Comparison of ENCODE assay signal across 21 mouse cellular contexts in genomic region chr9:101083728-101084127, GRCm38 (mm10). TPM values are rescaled to one million over a fixed set of nuclear protein-coding genes. Genes with fewer than 3 reads are reported as not detected.
DNase-seq lines count a peak whose midpoint lies in the region; ATAC-seq and TF ChIP-seq lines count a peak whose summit lies in the region.
"Had no signal": no experiment of that assay in that cellular context is flagged by ENCODE, and none has a peak within 500 bp of the region (broad histone marks: within the 10 kb centered on the region; RNA-seq: fewer than 3 reads in every experiment).

No protein-coding gene starts in this region.

- no peaks in the 10 kb centered on the region for H3K36me3 ChIP-seq in forebrain, postnatal 0 days (ENCODE audit: insufficient read depth)
- H3K36me3 ChIP-seq: heart, embryonic 15.5 days; hindbrain, embryonic 13.5 days had no signal

- peaks cover 13% of the 10 kb centered on the region for H3K4me1 ChIP-seq in forebrain, postnatal 0 days (ENCODE audit: insufficient read depth)

- 75% methylated on average over 3 of the region's 3 CpGs for WGBS in forebrain, postnatal 0 days

- H3K27ac ChIP-seq in forebrain, postnatal 0 days (ENCODE audit: low read depth, low read length), result no peak overlapping the region
- H3K27ac ChIP-seq: embryonic facial prominence, embryonic 13.5 days; heart, embryonic 15.5 days; hindbrain, embryonic 13.5 days had no signal

- H3K4me2 ChIP-seq in forebrain, postnatal 0 days (ENCODE audit: low read depth), result no peak overlapping the region
- H3K4me2 ChIP-seq: embryonic facial prominence, embryonic 13.5 days; heart, embryonic 11.5 days; heart, embryonic 15.5 days; hindbrain, embryonic 13.5 days had no signal

- no peaks in the 10 kb centered on the region for H3K27me3 ChIP-seq in forebrain, postnatal 0 days (ENCODE audit: insufficient read depth, low read length)
- H3K27me3 ChIP-seq: embryonic facial prominence, embryonic 13.5 days; heart, embryonic 15.5 days; hindbrain, embryonic 13.5 days had no signal

- no peaks in the 10 kb centered on the region for H3K9me3 ChIP-seq in forebrain, postnatal 0 days (ENCODE audit: low read length)
- H3K9me3 ChIP-seq: embryonic facial prominence, embryonic 13.5 days; heart, embryonic 15.5 days; hindbrain, embryonic 13.5 days had no signal

- TF ChIP-seq POLR2A in brain, embryonic 14.5 days (IDR thresholded peaks at IDR 0.05; ENCODE audit: borderline replicate concordance, extremely low read depth, insufficient read depth, insufficient read length, poor library complexity, severe bottlenecking), result no peak

- no peak overlapping the region for H3K4me3 ChIP-seq in forebrain, postnatal 0 days (ENCODE audit: low read depth, low read length)
- H3K4me3 ChIP-seq: embryonic facial prominence, embryonic 13.5 days; heart, embryonic 15.5 days; hindbrain, embryonic 13.5 days had no signal

- no peak for TF ChIP-seq CTCF in brain, embryonic 14.5 days (IDR thresholded peaks at IDR 0.05; ENCODE audit: borderline replicate concordance, extremely low read depth, insufficient read depth, insufficient read length)
- no peak for TF ChIP-seq CTCF in forebrain, postnatal 0 days (IDR thresholded peaks at IDR 0.05; ENCODE audit: low read depth)

- peak; percentile 95 for ATAC-seq in frontal cortex, adult (ENCODE audit: low TSS enrichment)
- peak; percentile 68 for ATAC-seq in forebrain, postnatal 0 days
- ATAC-seq: intestine, embryonic 16.5 days had no signal

- DNase-seq in frontal cortex, postnatal 14 days (ENCODE audit: low spot score in 2 of 2), result no peak
- DNase-seq in layer of hippocampus, adult 9-11 months, result peak; percentile 46
- DNase-seq in layer of hippocampus, postnatal 25 days (ENCODE audit: extremely low spot score in 1 of 2, low spot score in 1 of 2), result no peak
- peak; percentile 47 for DNase-seq in brain, embryonic 14.5 days (ENCODE audit: low read depth)
- DNase-seq in forebrain, postnatal 0 days, result peak; percentile 67
- DNase-seq in kidney, adult 9 months, result no peak
- no peak for DNase-seq in cerebellum, postnatal 36 days
- DNase-seq: adrenal gland, adult 2 months; adrenal gland, postnatal 36 days; cerebellum, adult 11-12 months; cerebellum, adult 9-10 months; cerebellum, postnatal 25 days; gastrocnemius, postnatal 36 days; heart, adult 18-20 months; heart, postnatal 14 days had no signal

- H3K9ac ChIP-seq in forebrain, postnatal 0 days, result no peak overlapping the region
- H3K9ac ChIP-seq: embryonic facial prominence, embryonic 13.5 days; heart, embryonic 15.5 days; hindbrain, embryonic 13.5 days had no signal

RNA-seq across cellular contexts. Expression of gene Msl2, which starts 9.8 kb away (rescaled TPM):
- 10 to 100 TPM; 61.5 to 66.9 TPM for total RNA-seq in layer of hippocampus, postnatal 25 days (2021)
- 25.8 and 33.6 TPM in 2 replicates for polyA plus RNA-seq in brain, embryonic 14.5 days (2012; rRNA removed)
- total RNA-seq in forebrain, postnatal 0 days (2014; rRNA removed), result 27.0 and 33.9 TPM in 2 replicates
- 3.6 and 4.9 TPM in 2 replicates for polyA plus RNA-seq in forebrain, postnatal 0 days (2015; fragmentation: Nextera tagmentation; extraction: Ambion mirVana)

RNA-seq across cellular contexts. Expression of gene Pccb, which starts 49.0 kb away (rescaled TPM):
- 10 to 100 TPM; 44.7 to 45.6 TPM for total RNA-seq in layer of hippocampus, postnatal 25 days (2021)
- polyA plus RNA-seq in brain, embryonic 14.5 days (2012; rRNA removed), result 62.7 and 63.1 TPM in 2 replicates
- total RNA-seq in forebrain, postnatal 0 days (2014; rRNA removed), result 49.3 and 50.9 TPM in 2 replicates
- 27.2 and 29.3 TPM in 2 replicates for polyA plus RNA-seq in forebrain, postnatal 0 days (2015; fragmentation: Nextera tagmentation; extraction: Ambion mirVana)

Comparison
In these comparisons a context has a peak if more than half of its experiments do, and no peak if none do; other contexts are left out.
1. DNase-seq: peak in layer of hippocampus, adult 9-11 months (single experiment), brain, embryonic 14.5 days (single experiment) and forebrain, postnatal 0 days (single experiment); none in frontal cortex, postnatal 14 days (0 of 2), layer of hippocampus, postnatal 25 days (0 of 2), kidney, adult 9 months (single experiment) and cerebellum, postnatal 36 days (0 of 2).